Mouse (Mus musculus) spleen, adult 2 months (tissue): Measurements from ENCODE around the gene Wars.

Source experiments
- CTCF ChIP-seq: fragments of 200-500 bp; IDR thresholded peaks from 2 replicates; pipeline ENCODE4 v1.5.1; 2011; ENCODE audit warnings: mild to moderate bottlenecking, inconsistent platforms; ENCODE audit not compliant: insufficient read depth, insufficient read length, insufficient replicate concordance; ENCODE audit errors: extremely low read depth
- POLR2A ChIP-seq: fragments of 200-500 bp; IDR thresholded peaks from 2 replicates; pipeline ENCODE4 v1.6.1; 2011; ENCODE audit warnings: low read depth, low read length, inconsistent platforms

GRCm38 (mm10) chr12:108855081-108855480 lies 38.9 kb downstream of the Wars start:
- TF ChIP-seq CTCF (no peak), POLR2A (no peak)
